Mouse (Mus musculus): Measurements from ENCODE around the gene Inca1. TPM values are rescaled to one million over a fixed set of nuclear protein-coding genes. Genes with fewer than 3 reads are reported as not detected.

Gene Inca1
- total RNA-seq, 2 experiments from 2014 or later = 3.8 to 5.7 TPM

DNA sequence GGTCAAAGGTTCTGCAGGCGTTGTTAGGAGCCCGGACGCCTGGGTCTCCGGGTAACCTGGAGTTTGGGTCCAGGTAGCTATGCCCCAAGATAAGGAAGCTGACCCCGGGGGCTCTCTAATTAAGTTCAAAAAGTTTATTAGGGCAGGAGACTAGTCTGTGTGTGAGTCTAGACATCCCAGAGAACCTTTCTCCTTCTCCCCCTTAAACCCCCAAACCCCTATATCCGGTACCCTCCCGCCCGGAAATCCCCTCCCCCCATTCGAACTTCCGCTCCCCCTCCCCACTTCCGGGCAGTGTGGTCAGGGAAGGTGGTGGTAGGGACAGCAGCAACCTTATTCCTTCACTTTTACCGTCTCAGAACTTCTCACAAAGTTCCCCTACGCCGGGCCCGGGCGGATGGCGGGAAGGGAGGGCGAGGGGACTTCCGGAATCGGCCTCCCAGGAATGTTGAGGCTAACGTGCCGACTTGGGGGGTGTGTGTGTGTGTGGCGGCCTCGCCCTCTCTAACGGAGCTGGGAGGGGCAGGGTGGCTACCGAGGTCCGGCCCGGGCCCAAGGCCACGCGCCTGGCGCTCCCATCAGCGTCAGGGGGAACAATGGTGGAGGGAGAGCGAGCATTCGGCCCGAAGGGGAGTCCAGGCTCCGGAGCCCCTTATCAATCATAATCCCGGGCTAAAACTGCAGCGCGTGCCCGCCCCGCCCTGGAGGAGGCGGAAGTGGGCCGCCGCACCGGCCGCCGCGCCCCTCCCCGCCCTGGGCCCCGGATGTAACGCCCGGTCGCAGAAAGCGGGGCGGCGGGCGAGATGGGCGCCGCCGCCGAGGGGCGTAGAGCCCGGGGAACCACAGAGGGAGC is 46.4 kb downstream of the Inca1 start:
- intact Hi-C loops (cut with DNase I) = loop anchor here (1.0 to 2.0 kb wide), 3 partner anchors 15 to 47 kb away; partner anchors contain the start of genes Camta2, Inca1, Kif1c and Spag7
- no peak for TF ChIP-seq CTCF (IDR thresholded peaks at IDR 0.05)
- peak overlapping the region; percentile 94 for H3K4me3 ChIP-seq
- peak overlapping the region; percentile 92 for H3K27ac ChIP-seq
- peak; percentile 80 for DNase-seq

DNA sequence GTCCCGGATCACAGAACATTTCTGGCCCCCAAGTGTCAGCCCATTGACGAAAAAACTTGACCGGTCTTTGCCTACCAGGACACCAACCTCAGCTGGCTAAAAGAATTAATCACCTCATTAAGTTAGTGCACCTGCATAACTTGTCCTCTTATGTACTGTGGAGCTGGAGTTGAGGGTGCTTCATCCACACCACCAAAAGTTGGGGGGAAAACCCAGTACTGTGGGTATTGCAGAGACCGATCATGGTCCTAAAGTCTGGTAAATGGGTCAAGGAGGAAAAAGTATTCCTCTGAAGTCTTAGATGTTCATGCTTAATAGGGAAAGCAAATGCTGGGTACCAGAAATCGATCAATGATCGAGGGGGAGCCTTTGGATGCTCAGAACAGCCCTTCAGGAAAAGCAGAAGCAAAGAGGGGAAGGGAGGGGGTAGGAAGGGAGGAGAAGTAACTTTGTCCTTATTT is 47.0 kb downstream of the Inca1 start:
- DNase-seq = no peak
- intact Hi-C loops (cut with DNase I) = no loop called here
- H3K4me3 ChIP-seq = peak overlapping the region; percentile 94
- no peak for TF ChIP-seq CTCF (IDR thresholded peaks at IDR 0.05)
- peak overlapping the region; percentile 92 for H3K27ac ChIP-seq

DNA sequence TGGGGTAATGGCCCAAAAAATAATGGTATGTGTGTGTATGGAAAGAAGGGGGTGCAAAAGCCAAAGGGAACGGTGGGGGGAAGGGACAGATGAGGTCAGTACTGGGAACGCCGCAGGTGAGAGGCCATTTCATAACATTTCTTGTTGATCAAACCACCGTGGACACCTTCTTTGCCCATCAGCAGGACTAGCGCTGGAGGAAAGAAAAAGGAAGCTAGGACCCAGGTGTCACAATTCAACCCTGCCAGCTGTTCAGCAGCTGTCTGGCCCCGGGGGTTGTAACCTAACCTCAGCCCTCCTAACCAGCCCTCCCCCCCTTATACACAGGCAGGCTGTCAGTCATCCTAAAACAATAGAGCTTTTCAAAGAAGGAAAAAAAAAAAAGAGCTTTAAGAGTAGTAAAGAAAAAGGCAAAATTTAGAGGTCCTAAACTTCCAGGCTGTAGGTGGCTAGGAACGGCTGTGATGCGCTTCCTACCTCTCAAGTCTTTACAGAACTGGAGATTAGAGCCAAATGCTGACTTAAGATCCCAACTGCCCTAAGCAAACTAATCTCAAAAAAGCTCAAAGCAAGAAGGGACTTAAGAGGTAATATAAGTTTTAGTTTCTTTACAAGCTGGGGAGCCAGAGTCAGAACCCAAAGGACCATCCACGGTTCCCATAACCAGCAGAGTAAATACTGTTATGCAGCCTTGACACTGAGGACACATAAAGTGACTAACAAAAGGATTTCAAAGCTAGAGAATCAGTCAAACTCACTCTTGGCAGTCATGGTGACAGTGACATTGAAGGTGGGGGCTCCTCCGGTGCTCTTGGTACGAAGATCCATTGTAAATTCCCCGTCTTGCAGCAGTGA is 47.7 kb downstream of the Inca1 start:
- no peak for DNase-seq
- peak overlapping the region; percentile 94 for H3K4me3 ChIP-seq
- peak overlapping the region; percentile 92 for H3K27ac ChIP-seq
- intact Hi-C loops (cut with DNase I) = no loop called here
- no peak for TF ChIP-seq CTCF (IDR thresholded peaks at IDR 0.05)

DNA sequence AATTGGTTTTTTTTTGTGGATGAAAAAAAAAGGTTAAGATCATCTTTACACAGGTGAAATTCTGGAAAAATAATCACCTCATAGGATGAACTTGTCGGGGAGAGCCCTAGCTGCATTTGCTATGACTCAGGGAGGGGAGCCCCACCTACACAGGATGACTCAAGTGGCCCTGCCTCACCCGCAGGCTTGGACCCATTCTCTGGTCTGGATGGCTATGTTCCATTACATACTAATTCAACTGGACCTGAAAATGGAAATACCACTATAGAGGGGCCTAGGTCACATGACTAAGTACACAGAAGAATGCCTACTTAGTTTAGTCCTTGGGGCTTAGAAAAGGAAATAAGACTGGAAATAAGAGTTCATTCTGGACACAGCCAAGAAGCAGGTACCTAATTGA is 48.6 kb downstream of the Inca1 start:
- peak overlapping the region; percentile 92 for H3K27ac ChIP-seq
- no peak for DNase-seq
- peak overlapping the region; percentile 94 for H3K4me3 ChIP-seq
- TF ChIP-seq CTCF (IDR thresholded peaks at IDR 0.05) = no peak
- intact Hi-C loops (cut with DNase I) = no loop called here

DNA sequence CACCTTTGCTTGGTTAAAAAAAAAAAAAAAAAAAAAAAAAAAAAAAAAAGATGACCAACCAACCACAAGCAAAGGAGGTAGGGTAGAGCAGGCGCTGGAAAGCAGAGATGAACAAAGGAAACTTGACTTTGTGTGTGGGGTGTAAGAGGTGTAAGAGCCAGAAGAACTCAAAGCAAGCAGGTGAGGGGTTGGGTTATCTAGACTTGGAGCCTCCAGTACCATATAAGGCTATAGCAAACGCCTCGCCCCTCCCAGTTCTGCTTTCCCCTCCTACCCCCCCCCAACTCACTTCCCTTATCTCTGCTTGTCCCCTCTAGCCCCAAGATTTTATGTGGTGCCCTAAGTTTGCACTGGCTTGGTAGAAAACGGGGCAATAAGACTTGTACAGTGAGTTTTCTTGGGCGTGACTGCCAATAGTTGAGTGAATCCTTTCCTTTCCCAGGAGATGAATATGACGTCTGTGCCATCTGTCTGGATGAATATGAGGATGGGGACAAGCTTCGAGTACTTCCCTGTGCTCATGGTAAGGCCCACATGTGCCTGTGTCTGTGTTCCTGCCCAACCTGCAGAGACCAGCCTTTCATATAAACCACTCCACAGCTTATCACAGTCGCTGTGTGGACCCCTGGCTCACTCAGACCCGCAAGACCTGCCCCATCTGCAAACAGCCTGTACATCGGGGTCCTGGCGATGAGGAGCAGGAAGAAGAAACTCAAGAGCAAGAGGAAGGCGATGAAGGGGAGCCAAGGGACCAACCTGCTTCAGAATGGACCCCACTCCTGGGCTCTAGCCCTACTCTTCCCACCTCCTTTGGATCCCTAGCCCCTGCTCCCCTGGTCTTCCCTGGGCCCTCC is 49.4 kb downstream of the Inca1 start:
- H3K4me3 ChIP-seq = peak overlapping the region; percentile 38
- DNase-seq = no peak
- intact Hi-C loops (cut with DNase I) = no loop called here
- TF ChIP-seq CTCF (IDR thresholded peaks at IDR 0.05) = no peak
- peak overlapping the region; percentile 92 for H3K27ac ChIP-seq

DNA sequence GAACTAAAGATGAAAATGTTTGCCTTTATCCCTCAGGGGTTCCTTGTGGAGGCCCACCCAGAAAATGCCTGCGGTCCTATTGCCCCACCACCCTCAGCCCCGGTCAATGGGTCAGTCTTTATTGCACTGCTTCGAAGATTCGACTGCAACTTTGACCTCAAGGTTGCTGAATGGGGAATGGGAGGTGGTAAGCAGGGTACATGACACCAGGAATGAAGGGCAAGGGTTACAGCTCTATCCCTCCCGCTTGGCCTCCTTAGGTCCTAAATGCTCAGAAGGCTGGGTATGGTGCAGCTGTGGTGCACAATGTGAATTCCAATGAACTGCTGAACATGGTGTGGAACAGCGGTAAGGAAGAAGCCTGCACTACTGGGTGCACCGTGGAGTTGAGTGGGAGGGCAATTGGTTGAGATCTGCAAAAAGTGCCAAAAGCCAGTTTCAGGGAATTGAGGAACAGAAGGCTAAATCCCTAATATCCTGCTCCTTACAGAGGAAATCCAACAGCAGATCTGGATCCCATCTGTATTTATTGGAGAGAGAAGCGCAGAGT is 50.7 kb downstream of the Inca1 start:
- intact Hi-C loops (cut with DNase I) = loop anchor here (2.0 to 10.0 kb wide), 2 partner anchors 50 to 654 kb away; partner anchors contain the start of genes Gabarap and Phf23
- TF ChIP-seq CTCF (IDR thresholded peaks at IDR 0.05) = no peak
- DNase-seq = no peak
- Histone ChIP-seq H3K27ac (peak overlapping the region; percentile 92; the same call in 1 of the 2 replicates), H3K4me3 (peak overlapping the region; percentile 91)

DNA sequence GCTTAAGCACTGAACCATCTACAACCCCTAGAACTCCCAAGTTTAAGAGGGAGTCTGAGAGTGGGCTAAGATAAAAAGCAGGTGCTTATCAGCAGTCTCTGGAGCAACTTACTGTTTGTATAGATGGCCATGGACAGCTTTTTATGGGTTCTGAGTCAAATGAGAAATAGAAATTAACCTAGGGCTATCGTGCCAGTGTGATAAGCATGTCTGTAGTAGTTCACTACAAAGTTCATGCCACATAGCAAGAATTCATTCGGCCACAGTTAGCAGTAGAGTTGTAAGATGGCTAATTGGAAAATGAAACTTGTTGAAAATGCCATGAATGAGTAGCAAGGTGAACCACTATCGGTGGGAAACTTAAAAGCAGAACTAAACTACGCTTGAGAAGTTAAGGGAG is 51.4 kb downstream of the Inca1 start:
- intact Hi-C loops (cut with DNase I) = loop anchor here (2.0 to 10.0 kb wide), 2 partner anchors 50 to 654 kb away; partner anchors contain the start of genes Gabarap and Phf23
- peak overlapping the region; percentile 91 for H3K4me3 ChIP-seq
- peak overlapping the region; percentile 94 for H3K27ac ChIP-seq
- DNase-seq = no peak
- TF ChIP-seq CTCF (IDR thresholded peaks at IDR 0.05) = no peak

DNA sequence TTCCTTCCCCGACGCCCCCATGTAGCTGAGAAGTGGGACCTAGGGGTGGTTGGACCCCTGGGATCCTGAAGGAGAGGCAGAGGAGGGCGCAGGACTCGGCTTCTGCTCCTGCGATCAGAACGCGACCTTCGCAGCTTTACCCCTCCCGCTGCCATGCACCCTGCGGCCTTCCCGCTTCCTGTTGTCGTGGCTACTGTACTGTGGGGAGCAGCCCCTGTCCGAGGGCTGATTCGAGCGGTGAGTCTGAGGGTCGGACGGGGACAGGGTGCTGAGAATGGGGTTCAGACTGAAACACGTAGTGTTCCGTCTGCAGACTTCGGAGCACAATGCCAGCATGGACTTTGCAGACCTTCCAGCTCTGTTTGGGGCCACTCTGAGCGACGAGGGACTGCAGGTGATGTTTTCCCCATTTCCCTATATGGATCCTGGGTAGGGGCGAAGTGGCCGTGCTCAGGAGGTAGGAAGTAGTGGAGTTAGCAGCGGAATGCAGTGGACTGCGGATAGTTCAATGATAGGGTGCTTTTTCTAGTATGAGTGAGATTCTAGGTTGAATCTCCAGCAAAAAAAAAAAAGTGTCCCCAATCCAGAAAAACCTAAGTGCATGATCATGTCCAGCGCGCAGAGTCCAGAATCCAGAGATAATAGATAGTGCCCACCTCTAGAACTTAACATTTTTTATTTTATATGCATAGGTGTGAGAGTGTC is 52.1 kb downstream of the Inca1 start:
- peak overlapping the region; percentile 94 for H3K27ac ChIP-seq
- intact Hi-C loops (cut with DNase I) = loop anchor here (2.0 to 10.0 kb wide), 2 partner anchors 51 to 653 kb away; partner anchors contain the start of genes Gabarap and Phf23
- TF ChIP-seq CTCF (IDR thresholded peaks at IDR 0.05) = no peak
- DNase-seq = peak; percentile 60
- H3K4me3 ChIP-seq = peak overlapping the region; percentile 91

DNA sequence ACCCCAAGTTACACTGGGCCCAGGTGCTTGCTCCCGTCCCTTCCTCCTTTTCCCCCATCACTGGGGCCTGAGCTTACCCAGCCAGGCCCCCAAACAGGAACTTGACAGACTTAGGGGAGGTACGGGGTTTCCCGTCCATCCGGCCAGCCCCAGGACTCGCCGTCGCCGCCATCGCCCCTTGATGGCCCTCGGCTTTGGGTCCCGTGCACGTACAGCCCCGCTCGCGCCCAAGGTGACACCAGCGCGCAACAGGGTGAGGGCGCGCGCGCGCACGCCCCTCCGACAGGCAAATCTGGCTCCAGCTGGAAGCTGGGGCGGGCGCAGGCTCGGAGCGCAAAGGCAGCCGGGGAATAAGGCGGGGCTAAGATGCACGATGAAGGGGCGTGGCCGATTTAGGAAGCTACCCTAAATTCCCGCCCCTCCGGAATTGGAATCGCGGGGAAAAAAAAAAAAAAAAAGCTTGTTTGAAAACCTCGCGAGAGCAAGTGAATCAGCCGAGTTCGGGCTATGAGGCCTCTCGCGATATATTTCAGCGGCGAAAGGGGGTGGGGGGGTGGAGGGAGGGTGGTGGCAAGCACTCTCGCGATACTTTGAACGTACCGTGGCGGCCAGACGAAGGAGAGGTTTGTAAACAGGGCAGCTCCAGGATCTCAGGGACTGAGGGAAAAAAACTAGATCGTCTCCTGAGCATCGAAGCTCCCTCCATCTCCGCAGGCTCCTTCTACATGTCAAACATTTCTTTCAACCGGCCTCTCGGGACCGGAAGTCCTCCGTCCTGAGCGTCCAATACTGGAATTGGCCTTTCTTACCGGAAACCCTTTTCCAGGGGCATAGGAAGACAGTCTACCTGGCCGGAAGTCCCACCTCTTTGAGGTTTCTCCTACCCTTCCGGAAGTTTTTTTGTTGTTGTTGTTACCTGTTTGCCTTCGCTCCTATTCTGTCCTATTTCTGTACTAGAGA is 53.0 kb downstream of the Inca1 start, which contains the start of the genes Rnf167 and Slc25a11:
Gene Rnf167, plus strand, starts transcription at position 545 of the 960 bp plus-strand sequence.
Gene Slc25a11, minus strand, starts transcription at position 789 of the 960 bp plus-strand sequence.
- Histone ChIP-seq H3K4me3 (peak within 1 kb of the TSS; percentile 91), H3K27ac (peak within 1 kb of the TSS; percentile 97)
- intact Hi-C loops (cut with DNase I) = loop anchor here (10.0 kb wide), 1 partner anchor 652 kb away; the partner anchor contains the start of genes Gabarap and Phf23
- no peak; the same call in 1 of the 2 replicates for TF ChIP-seq CTCF (IDR thresholded peaks at IDR 0.05)
- DNase-seq = peak; percentile 98

DNA sequence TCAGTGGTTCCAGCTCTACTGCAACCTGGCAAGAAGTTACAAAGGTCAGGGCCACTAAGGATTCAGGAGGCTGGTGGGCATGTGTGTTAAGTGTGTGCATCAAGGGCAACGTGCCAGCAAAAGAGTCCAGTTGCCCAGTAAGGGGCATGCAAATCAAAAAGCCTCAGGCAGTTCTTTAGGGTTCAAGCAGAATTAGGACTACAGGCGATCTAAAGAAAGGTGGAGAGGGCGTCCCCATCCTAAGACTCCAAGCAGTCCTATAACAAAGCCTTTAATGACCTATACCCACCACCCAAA is 53.7 kb downstream of the Inca1 start:
- no peak for DNase-seq
- intact Hi-C loops (cut with DNase I) = loop anchor here (10.0 kb wide), 1 partner anchor 651 kb away; the partner anchor contains the start of genes Gabarap and Phf23

More for the DNA sequence above, 53.7 kb downstream of the Inca1 start:
- Histone ChIP-seq H3K27ac (peak overlapping the region; percentile 97), H3K4me3 (peak overlapping the region; percentile 91)
- TF ChIP-seq CTCF (IDR thresholded peaks at IDR 0.05) = no peak
